Comparison of ENCODE assay signal across 19 mouse cellular contexts in the genomic region with DNA sequence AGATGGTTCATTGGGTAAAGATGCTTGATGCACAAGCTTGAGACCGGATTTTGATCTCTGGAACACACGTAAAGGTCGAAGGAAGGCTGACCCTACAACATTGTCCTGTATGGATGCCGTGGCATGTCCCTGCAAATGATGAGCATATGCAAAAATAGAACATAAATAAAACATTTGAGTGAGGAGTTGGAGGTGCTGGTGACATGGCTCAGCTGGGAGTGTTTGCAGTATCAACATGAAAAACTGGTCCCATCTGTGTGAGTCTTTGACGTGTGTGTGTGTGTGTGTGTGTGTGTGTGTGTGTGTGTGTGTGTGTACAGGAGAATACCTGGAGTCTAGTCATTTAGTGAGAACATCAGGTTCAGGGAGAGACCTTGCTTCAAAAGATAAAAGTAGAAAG.
"Had no signal": no experiment of that assay in that cellular context is flagged by ENCODE, and none has a peak within 500 bp of the region (broad histone marks: within the 10 kb centered on the region; RNA-seq: fewer than 3 reads in every experiment).

No protein-coding gene starts in this region.

- DNase-seq: midbrain, embryonic 14.5 days; retina, postnatal 1 day; right cerebral cortex, adult 18-20 months; right cerebral cortex, postnatal 14 days; thymus, adult 2 months; thymus, postnatal 25 days; thymus, postnatal 4 days had no signal

- H3K36me3 ChIP-seq: limb, embryonic 15.5 days; liver, embryonic 12.5 days; lung, embryonic 15.5 days; midbrain, embryonic 10.5 days; midbrain, embryonic 12.5 days; neural tube, embryonic 13.5 days; neural tube, embryonic 15.5 days; stomach, embryonic 15.5 days had no signal

- H3K27me3 ChIP-seq: limb, embryonic 15.5 days; lung, embryonic 15.5 days; stomach, embryonic 15.5 days had no signal

- H3K9ac ChIP-seq: limb, embryonic 15.5 days; liver, embryonic 12.5 days; liver, embryonic 14.5 days; lung, embryonic 15.5 days; midbrain, embryonic 12.5 days; neural tube, embryonic 13.5 days; neural tube, embryonic 15.5 days; stomach, embryonic 15.5 days had no signal

- H3K9me3 ChIP-seq: limb, embryonic 15.5 days; liver, embryonic 12.5 days; lung, embryonic 15.5 days; midbrain, embryonic 10.5 days; midbrain, embryonic 12.5 days; neural tube, embryonic 13.5 days; neural tube, embryonic 15.5 days; stomach, embryonic 15.5 days had no signal

- H3K4me2 ChIP-seq: limb, embryonic 15.5 days; liver, embryonic 12.5 days; lung, embryonic 15.5 days; midbrain, embryonic 12.5 days; neural tube, embryonic 13.5 days; neural tube, embryonic 15.5 days; stomach, embryonic 15.5 days had no signal

- H3K4me3 ChIP-seq: limb, embryonic 15.5 days; liver, embryonic 12.5 days; lung, embryonic 15.5 days; midbrain, embryonic 10.5 days; midbrain, embryonic 12.5 days; myocyte; neural tube, embryonic 13.5 days; neural tube, embryonic 15.5 days; stomach, embryonic 15.5 days had no signal

- ATAC-seq: liver, embryonic 12.5 days; midbrain, embryonic 16.5 days had no signal

- H3K4me1 ChIP-seq: liver, embryonic 12.5 days had no signal

- H3K27ac ChIP-seq: limb, embryonic 15.5 days; liver, embryonic 12.5 days; liver, embryonic 14.5 days; lung, embryonic 15.5 days; midbrain, embryonic 10.5 days; midbrain, embryonic 12.5 days; neural tube, embryonic 13.5 days; neural tube, embryonic 15.5 days; stomach, embryonic 15.5 days; stomach, postnatal 0 days had no signal
